ENCODE assay signal across 7 mouse cellular contexts in genomic region chr11:118368330-118368729, GRCm38 (mm10). TPM values are rescaled to one million over a fixed set of nuclear protein-coding genes. Genes with fewer than 3 reads are reported as not detected.
DNase-seq lines count a peak whose midpoint lies in the region; ATAC-seq and TF ChIP-seq lines count a peak whose summit lies in the region.

No protein-coding gene starts in this region.

- H3K9ac ChIP-seq in ES-E14 (ENCODE audit: insufficient read depth, low read depth, low read length, poor library complexity, severe bottlenecking), result no peak overlapping the region
- H3K9ac ChIP-seq in hindbrain, embryonic 14.5 days, result no peak overlapping the region

- DNase-seq in left cerebral cortex, postnatal 4 days, result peak; percentile 54
- no peak for DNase-seq in left cerebral cortex, postnatal 25 days (ENCODE audit: low spot score in 2 of 2)
- DNase-seq in ES-E14 (ENCODE audit: low read depth, low spot score), result peak; percentile 71
- peak; percentile 32 for DNase-seq in brain, embryonic 14.5 days (ENCODE audit: low read depth)
- DNase-seq in retina, postnatal 1 day, result peak; percentile 32
- DNase-seq in layer of hippocampus, postnatal 36 days, result no peak
- DNase-seq in hindbrain, embryonic 14.5 days (ENCODE audit: low spot score), result no peak

- H3K27ac ChIP-seq in ES-E14 (ENCODE audit: insufficient read depth, low read depth, low read length, poor library complexity, severe bottlenecking), result no peak overlapping the region
- H3K27ac ChIP-seq in hindbrain, embryonic 14.5 days, result no peak overlapping the region

- no peaks in the 10 kb centered on the region for H3K36me3 ChIP-seq in ES-E14 (ENCODE audit: control insufficient read depth, insufficient read depth, low read length, poor library complexity, severe bottlenecking)
- H3K36me3 ChIP-seq in hindbrain, embryonic 14.5 days (replicated peaks; ENCODE audit: control insufficient read depth, insufficient read depth), result no peaks in the 10 kb centered on the region

- peak; percentile 29; the same call in 1 of the 2 replicates for TF ChIP-seq CTCF in brain, embryonic 14.5 days (IDR thresholded peaks at IDR 0.05; ENCODE audit: borderline replicate concordance, extremely low read depth, insufficient read depth, insufficient read length)

- intact Hi-C loops in left cerebral cortex, postnatal 4 days (cut with DNase I), result no loop called here
- intact Hi-C loops in left cerebral cortex, postnatal 25 days (cut with DNase I), result no loop called here

- no peak for ATAC-seq in hindbrain, embryonic 14.5 days (ENCODE audit: low FRiP score)

- no peak for TF ChIP-seq POLR2A in brain, embryonic 14.5 days (IDR thresholded peaks at IDR 0.05; ENCODE audit: borderline replicate concordance, extremely low read depth, insufficient read depth, insufficient read length, poor library complexity, severe bottlenecking)

- in situ Hi-C loops in ES-E14 (cut with MboI; ENCODE audit: low sequenced_read_pairs in 2 of 2, unreplicated experiment in 2 of 2), result no loop called here

- H3K9me3 ChIP-seq in ES-E14 (ENCODE audit: control insufficient read depth, insufficient read depth, low read depth, low read length), result no peaks in the 10 kb centered on the region
- H3K9me3 ChIP-seq in hindbrain, embryonic 14.5 days (ENCODE audit: control insufficient read depth, low read length), result no peaks in the 10 kb centered on the region

- no peak overlapping the region for H3K4me2 ChIP-seq in hindbrain, embryonic 14.5 days (replicated peaks)

- 64% methylated on average over 3 of the region's 3 CpGs for WGBS in hindbrain, embryonic 14.5 days

- H3K27me3 ChIP-seq in hindbrain, embryonic 14.5 days (ENCODE audit: control insufficient read depth, insufficient read depth, low read length), result no peaks in the 10 kb centered on the region

- no peak overlapping the region for H3K4me3 ChIP-seq in ES-E14 (ENCODE audit: insufficient read depth in 1 of 2, low read depth in 1 of 2, low read length in 2 of 2, poor library complexity in 1 of 2, severe bottlenecking in 1 of 2)
- H3K4me3 ChIP-seq in hindbrain, embryonic 14.5 days (replicated peaks; ENCODE audit: low read length), result no peak overlapping the region

- H3K4me1 ChIP-seq in ES-E14 (ENCODE audit: control insufficient read depth in 2 of 2, insufficient read depth in 2 of 2, low read length in 2 of 2, poor library complexity in 1 of 2), result peaks cover 1 to 4% of the 10 kb centered on the region in 2 experiments; a peak in 1 of 4 replicates
- 0 out of 2 replicates have a peak, but pooled peaks cover 3% of the 10 kb centered on the region for H3K4me1 ChIP-seq in hindbrain, embryonic 14.5 days (replicated peaks; ENCODE audit: control insufficient read depth, insufficient read depth, low read length)

TF ChIP-seq in ES-E14, 5 proteins besides CTCF, POLR2A, EP300 and RAD21:
- TF ChIP-seq HCFC1 (IDR thresholded peaks at IDR 0.05; ENCODE audit: borderline replicate concordance, insufficient read depth, low read length) (no peak), CHD2 (IDR thresholded peaks at IDR 0.05; ENCODE audit: low read depth, low read length) (no peak), ZC3H11A (IDR thresholded peaks at IDR 0.05; ENCODE audit: borderline replicate concordance, low read depth, low read length) (peak; percentile 57; the same call in 1 of the 2 replicates), MAFK (IDR thresholded peaks at IDR 0.05; ENCODE audit: insufficient read depth, low read depth, low read length) (no peak)

RNA-seq across cellular contexts. Expression of gene Timp2, which starts 12.8 kb away (rescaled TPM):
- 100 to 1,000 TPM; 273 to 295 TPM for total RNA-seq in left cerebral cortex, postnatal 4 days (2021)
- 100 to 1,000 TPM; 254 to 273 TPM for total RNA-seq in left cerebral cortex, postnatal 25 days (2021)
- total RNA-seq in ES-E14 (2012; rRNA removed), result 24.0 and 52.4 TPM in 2 replicates
- 77.6 and 95.4 TPM in 2 replicates for polyA plus RNA-seq in brain, embryonic 14.5 days (2012; rRNA removed)
- total RNA-seq in layer of hippocampus, postnatal 36 days (2021), result 100 to 1,000 TPM; 187 to 191 TPM
- polyA plus RNA-seq in hindbrain, embryonic 14.5 days (2014; fragmentation: Nextera tagmentation; extraction: Ambion mirVana), result 94.3 and 114 TPM in 2 replicates

RNA-seq across cellular contexts. Expression of gene Cep295nl, which starts 26.0 kb away (rescaled TPM):
- total RNA-seq in left cerebral cortex, postnatal 4 days (2021), result 1 to 10 TPM; 2.8 to 3.9 TPM
- 1 to 10 TPM in 1 of 2 experiments, under 1 TPM in 1; 0.66 to 1.2 TPM for total RNA-seq in left cerebral cortex, postnatal 25 days (2021)
- total RNA-seq in ES-E14 (2012; rRNA removed), result 0.49 and 0.95 TPM in 2 replicates
- polyA plus RNA-seq in brain, embryonic 14.5 days (2012; rRNA removed), result 0.10 and 0.45 TPM in 2 replicates
- total RNA-seq in layer of hippocampus, postnatal 36 days (2021), result 1 to 10 TPM; 1.2 to 1.4 TPM
- 0.17 TPM in 1 of 2 replicates, not detected in the other for polyA plus RNA-seq in hindbrain, embryonic 14.5 days (2014; fragmentation: Nextera tagmentation; extraction: Ambion mirVana)

RNA-seq across cellular contexts. Expression of gene Lgals3bp, which starts 33.6 kb away (rescaled TPM):
- total RNA-seq in left cerebral cortex, postnatal 4 days (2021), result 1 to 10 TPM; 5.0 to 6.2 TPM
- 10 to 100 TPM; 14.2 to 15.2 TPM for total RNA-seq in left cerebral cortex, postnatal 25 days (2021)
- total RNA-seq in ES-E14 (2012; rRNA removed), result 1.5 and 3.0 TPM in 2 replicates
- 5.6 and 7.0 TPM in 2 replicates for polyA plus RNA-seq in brain, embryonic 14.5 days (2012; rRNA removed)
- total RNA-seq in layer of hippocampus, postnatal 36 days (2021), result 10 to 100 TPM; 17.1 to 17.3 TPM
- 4.0 and 4.7 TPM in 2 replicates for polyA plus RNA-seq in hindbrain, embryonic 14.5 days (2014; fragmentation: Nextera tagmentation; extraction: Ambion mirVana)

RNA-seq across cellular contexts. Expression of gene Cant1, which starts 50.6 kb away (rescaled TPM):
- 10 to 100 TPM; 39.7 to 42.3 TPM for total RNA-seq in left cerebral cortex, postnatal 4 days (2021)
- total RNA-seq in left cerebral cortex, postnatal 25 days (2021), result 10 to 100 TPM; 37.4 to 40.7 TPM
- total RNA-seq in ES-E14 (2012; rRNA removed), result 45.4 and 59.4 TPM in 2 replicates
- polyA plus RNA-seq in brain, embryonic 14.5 days (2012; rRNA removed), result 38.8 and 45.7 TPM in 2 replicates
- 10 to 100 TPM; 39.9 TPM for total RNA-seq in layer of hippocampus, postnatal 36 days (2021)
- polyA plus RNA-seq in hindbrain, embryonic 14.5 days (2014; fragmentation: Nextera tagmentation; extraction: Ambion mirVana), result 25.4 and 26.9 TPM in 2 replicates

RNA-seq across cellular contexts. Expression of gene C1qtnf1, which starts 59.7 kb away (rescaled TPM):
- total RNA-seq in left cerebral cortex, postnatal 4 days (2021), result 1 to 10 TPM; 7.2 to 7.4 TPM
- 1 to 10 TPM; 3.6 to 4.2 TPM for total RNA-seq in left cerebral cortex, postnatal 25 days (2021)
- total RNA-seq in ES-E14 (2012; rRNA removed), result 0.36 and 0.48 TPM in 2 replicates
- 4.6 and 5.9 TPM in 2 replicates for polyA plus RNA-seq in brain, embryonic 14.5 days (2012; rRNA removed)
- 1 to 10 TPM; 2.2 to 2.7 TPM for total RNA-seq in layer of hippocampus, postnatal 36 days (2021)
- polyA plus RNA-seq in hindbrain, embryonic 14.5 days (2014; fragmentation: Nextera tagmentation; extraction: Ambion mirVana), result 5.0 and 5.2 TPM in 2 replicates

Comparison
In these comparisons a context has a peak if more than half of its experiments do, and no peak if none do; other contexts are left out.
1. DNase-seq: peak in left cerebral cortex, postnatal 4 days (single experiment), ES-E14 (single experiment), brain, embryonic 14.5 days (single experiment) and retina, postnatal 1 day (single experiment); none in left cerebral cortex, postnatal 25 days (0 of 2), layer of hippocampus, postnatal 36 days (0 of 2) and hindbrain, embryonic 14.5 days (single experiment).